Mouse (Mus musculus) spleen, adult 2 months (tissue): Measurements from ENCODE around the gene Hs2st1. TPM values are rescaled to one million over a fixed set of nuclear protein-coding genes. Genes with fewer than 3 reads are reported as not detected.

Experiments used
- DNase-seq, 2 experiments: peaks; one replicate each; pipeline versions ENCODE4 v3.0.0 to v3.0.0-alpha.2; 2012 to 2021; ENCODE audit warnings: low spot score in 2 of 2, low read depth in 1 of 2
- H3K27ac ChIP-seq: fragments of 200-500 bp; 2 replicates; pipeline ENCODE4 v1.5.1; 2012; ENCODE audit warnings: low read length, inconsistent platforms; ENCODE audit not compliant: insufficient read depth
- H3K27me3 ChIP-seq: fragments of 200-500 bp; 2 replicates; pipeline ENCODE4 v1.6.1; 2012; ENCODE audit warnings: mild to moderate bottlenecking, moderate library complexity, low read length, inconsistent platforms; ENCODE audit not compliant: control insufficient read depth, insufficient read depth
- H3K36me3 ChIP-seq: fragments of 200-500 bp; 2 replicates; pipeline ENCODE4 v1.6.1; 2012; ENCODE audit warnings: mild to moderate bottlenecking, low read length, inconsistent platforms; ENCODE audit not compliant: control insufficient read depth, insufficient read depth
- H3K4me1 ChIP-seq: fragments of 200-500 bp; 2 replicates; pipeline ENCODE4 v1.6.1; 2011; ENCODE audit warnings: inconsistent platforms; ENCODE audit not compliant: control insufficient read depth, insufficient read depth, insufficient read length
- H3K4me3 ChIP-seq: fragments of 200-500 bp; 2 replicates; pipeline ENCODE4 v1.5.1; 2011; ENCODE audit warnings: mild to moderate bottlenecking, inconsistent platforms; ENCODE audit not compliant: insufficient read depth, insufficient read length; ENCODE audit errors: extremely low read depth
- CTCF ChIP-seq: fragments of 200-500 bp; IDR thresholded peaks from 2 replicates; pipeline ENCODE4 v1.5.1; 2011; ENCODE audit warnings: mild to moderate bottlenecking, inconsistent platforms; ENCODE audit not compliant: insufficient read depth, insufficient read length, insufficient replicate concordance; ENCODE audit errors: extremely low read depth
- POLR2A ChIP-seq: fragments of 200-500 bp; IDR thresholded peaks from 2 replicates; pipeline ENCODE4 v1.6.1; 2011; ENCODE audit warnings: low read depth, low read length, inconsistent platforms
- WGBS: fragments of 180-500 bp; shearing (Covaris S2); methylation state at CpG from one replicate; pipeline ENCODE4 v1.1.7; 2018; 5-methylcytosine and 5-hydroxymethylcytosine counted together
- polyA plus RNA-seq: library from polyadenylated mRNA; depleted of rRNA; stranded (reverse); fragments of >200 nt; gene quantifications from 2 replicates; pipeline ENCODE4 v1.2.3, GENCODE M21; 2012

Gene Hs2st1
- polyA plus RNA-seq, 1 experiment = 1.5 TPM

DNA sequence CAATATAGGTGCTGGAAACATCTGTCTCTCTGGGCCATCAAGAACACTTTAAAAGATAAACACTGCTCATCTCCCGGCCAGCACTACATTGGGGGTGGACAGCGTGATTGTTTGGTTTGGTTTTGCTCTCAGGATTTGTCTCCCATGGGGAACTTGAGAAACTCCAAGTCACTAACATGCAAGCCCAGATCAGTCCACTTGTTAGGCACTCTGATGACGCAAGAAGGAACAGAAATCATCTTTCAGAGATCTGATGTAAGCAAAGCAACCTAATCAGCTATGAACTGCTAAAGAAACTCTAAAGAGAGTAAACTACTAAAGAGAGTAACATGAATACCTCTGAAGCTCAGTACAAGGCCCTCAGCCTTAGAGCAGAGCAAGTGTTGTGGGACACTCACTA lies 33.6 kb upstream of the Hs2st1 start:
- 84% methylated on average over 3 of the region's 3 CpGs for WGBS
- no peak overlapping the region for H3K27ac ChIP-seq
- no peak for DNase-seq
- no peak overlapping the region for H3K4me3 ChIP-seq
- H3K27me3 ChIP-seq = no peaks in the 10 kb centered on the region
- peaks cover 2% of the 10 kb centered on the region for H3K36me3 ChIP-seq
- H3K4me1 ChIP-seq = no peaks in the 10 kb centered on the region
- TF ChIP-seq POLR2A = no peak
- TF ChIP-seq CTCF = no peak

DNA sequence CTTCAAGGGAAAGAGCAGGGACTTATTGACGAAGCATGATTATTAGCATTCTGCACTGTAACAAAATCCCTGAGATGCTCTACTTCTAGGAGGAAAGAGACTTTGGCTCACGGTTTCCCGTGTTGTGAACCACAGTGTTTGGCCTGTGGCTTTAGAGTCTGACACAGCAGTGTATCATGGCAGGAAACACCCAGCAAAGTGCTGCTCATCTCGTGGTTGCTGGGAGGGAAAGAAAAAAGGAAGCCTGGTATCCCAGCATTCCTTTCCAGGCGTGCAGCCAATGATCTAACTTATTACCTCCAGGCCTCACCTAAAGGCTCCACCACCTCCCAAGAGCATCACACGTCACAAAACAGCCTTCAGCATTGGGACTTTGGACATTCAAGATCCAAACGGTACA lies 32.8 kb upstream of the Hs2st1 start:
- Histone ChIP-seq H3K4me3 (no peak overlapping the region), H3K36me3 (peaks cover 6% of the 10 kb centered on the region), H3K27me3 (no peaks in the 10 kb centered on the region), H3K4me1 (no peaks in the 10 kb centered on the region), H3K27ac (no peak overlapping the region)
- TF ChIP-seq CTCF (no peak), POLR2A (no peak)
- DNase-seq = no peak
- 62% methylated on average over 7 of the region's 7 CpGs for WGBS

DNA sequence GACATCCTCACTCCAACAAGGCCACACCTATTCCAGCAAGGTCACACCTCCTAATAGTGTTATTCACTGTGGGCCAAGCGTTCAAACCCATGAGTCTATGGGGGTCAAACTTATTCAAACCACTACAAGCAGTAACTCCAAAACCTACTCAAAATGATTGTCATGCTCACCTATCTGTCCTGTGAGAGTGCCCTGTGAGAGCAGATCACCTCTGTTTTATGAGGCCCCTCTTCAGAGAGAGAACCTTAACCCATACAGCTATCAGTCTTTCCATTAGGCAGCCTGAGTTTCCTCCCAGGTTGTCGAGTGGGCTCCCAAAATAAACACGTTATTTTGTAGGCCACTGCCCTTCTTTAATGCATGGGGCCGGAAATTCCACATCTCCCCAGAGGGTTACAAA lies 32.4 kb upstream of the Hs2st1 start:
- H3K4me1 ChIP-seq = no peaks in the 10 kb centered on the region
- no peaks in the 10 kb centered on the region for H3K27me3 ChIP-seq
- H3K27ac ChIP-seq = no peak overlapping the region
- DNase-seq = no peak
- peaks cover 6% of the 10 kb centered on the region for H3K36me3 ChIP-seq
- no peak overlapping the region for H3K4me3 ChIP-seq
- WGBS = 82% methylated on average over 4 of the region's 4 CpGs
- TF ChIP-seq POLR2A = no peak
- TF ChIP-seq CTCF = no peak

DNA sequence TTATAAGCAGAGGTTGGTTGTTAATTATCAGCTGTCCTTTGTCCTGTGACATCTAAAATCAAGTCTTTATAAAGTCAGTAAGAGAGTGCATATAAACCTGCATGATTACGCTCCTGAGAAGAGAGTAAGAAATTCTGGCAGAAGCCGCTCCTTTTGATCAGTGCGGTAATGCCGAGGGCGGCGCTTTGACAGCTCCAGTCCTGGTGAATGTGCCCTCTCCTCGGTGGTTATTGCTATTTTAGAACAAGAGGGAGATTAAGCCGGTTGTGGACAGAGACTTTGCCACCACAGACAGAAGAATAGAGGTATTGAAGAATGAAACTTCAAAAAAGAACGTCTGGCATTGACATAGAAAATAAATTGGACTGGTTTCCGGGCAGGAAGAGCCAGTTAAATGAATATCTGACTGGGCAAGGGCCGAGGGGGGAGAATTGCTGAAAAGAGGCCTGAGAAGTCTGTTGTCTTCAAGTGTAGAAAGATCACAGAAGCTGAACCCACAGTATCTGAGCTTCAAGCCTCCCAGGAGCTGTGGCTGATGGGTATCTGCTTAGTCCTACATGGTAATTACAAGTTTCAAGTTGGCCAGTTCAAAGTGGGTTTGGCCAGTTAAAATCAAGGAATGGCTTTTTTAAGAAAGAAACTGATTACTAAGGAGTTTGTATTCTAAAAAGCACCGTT lies 27.9 kb upstream of the Hs2st1 start:
- H3K27me3 ChIP-seq = no peaks in the 10 kb centered on the region
- H3K36me3 ChIP-seq = peaks cover 11% of the 10 kb centered on the region
- H3K4me1 ChIP-seq = no peaks in the 10 kb centered on the region
- no peak overlapping the region for H3K4me3 ChIP-seq
- WGBS = 91% methylated on average over 12 of the region's 12 CpGs
- H3K27ac ChIP-seq = no peak overlapping the region
- no peak for TF ChIP-seq CTCF
- no peak for TF ChIP-seq POLR2A
- DNase-seq = no peak

DNA sequence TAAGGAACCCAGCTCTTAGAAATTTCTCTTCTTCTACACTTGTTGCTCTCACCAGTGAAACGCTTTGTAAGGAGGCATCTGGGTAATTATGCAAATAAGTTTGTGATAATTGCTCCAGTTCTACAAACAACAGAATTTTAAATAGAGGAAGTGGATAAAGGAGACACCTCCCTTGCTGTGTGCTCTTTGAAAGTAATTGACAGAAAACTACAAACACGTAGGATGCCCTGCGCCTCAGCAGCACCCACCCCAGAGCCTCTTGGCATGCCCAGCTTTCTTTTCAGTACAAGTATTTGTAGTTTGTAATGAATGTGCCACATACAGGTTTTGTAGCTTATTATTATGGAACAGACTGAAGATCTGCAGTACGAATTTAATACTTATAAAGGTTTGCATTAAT lies 27.1 kb upstream of the Hs2st1 start:
- no peak for DNase-seq
- 86% methylated on average over 4 of the region's 4 CpGs for WGBS
- peaks cover 11% of the 10 kb centered on the region for H3K36me3 ChIP-seq

DNA sequence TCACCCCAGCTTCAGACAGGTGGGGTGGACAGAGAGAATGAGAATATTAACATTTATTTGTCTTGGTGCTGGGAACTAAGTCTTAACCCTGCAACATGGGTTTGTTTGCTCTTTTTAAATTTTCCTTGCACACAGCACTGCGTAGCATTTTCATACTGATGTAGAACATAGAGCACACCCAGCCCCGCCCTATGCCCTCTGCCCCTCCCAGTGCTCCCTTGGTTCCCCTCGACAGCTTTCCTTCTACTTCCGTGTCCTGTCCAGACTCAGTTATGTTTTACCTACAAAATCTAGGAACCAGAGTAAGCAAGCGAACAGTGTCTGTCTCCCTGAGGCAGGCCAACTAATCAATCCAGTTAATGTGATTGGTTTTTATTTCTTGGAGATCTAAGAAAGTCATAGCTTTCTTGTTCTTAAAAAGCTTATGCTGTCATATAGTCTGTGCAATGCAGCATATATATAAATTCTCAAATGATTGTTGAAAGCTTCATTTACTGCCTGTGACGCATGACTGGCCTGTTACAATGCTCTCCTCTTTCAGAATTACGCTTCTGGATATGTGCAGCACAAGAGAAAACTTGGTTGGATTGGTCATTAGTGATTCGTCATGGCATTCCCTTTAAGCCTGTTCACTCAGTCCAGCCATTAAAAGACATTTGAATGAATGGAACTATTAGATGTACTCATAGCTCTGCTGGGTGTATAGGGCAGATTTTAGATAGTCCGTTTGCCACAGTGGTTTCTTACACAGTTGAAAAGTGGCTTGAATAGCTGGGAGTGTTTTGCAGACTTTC lies 23.2 kb upstream of the Hs2st1 start:
- WGBS = 89% methylated on average over 9 of the region's 9 CpGs
- H3K36me3 ChIP-seq = peaks cover 17% of the 10 kb centered on the region
- H3K4me3 ChIP-seq = no peak overlapping the region

More for the DNA sequence above, 27.1 kb upstream of the Hs2st1 start:
- Histone ChIP-seq H3K27ac (no peak overlapping the region), H3K4me3 (no peak overlapping the region), H3K27me3 (no peaks in the 10 kb centered on the region), H3K4me1 (no peaks in the 10 kb centered on the region)
- no peak for TF ChIP-seq CTCF
- TF ChIP-seq POLR2A = no peak

More for the DNA sequence above, 23.2 kb upstream of the Hs2st1 start:
- Histone ChIP-seq H3K4me1 (0 out of 2 replicates have a peak, but pooled peaks cover 2% of the 10 kb centered on the region), H3K27ac (no peak overlapping the region), H3K27me3 (no peaks in the 10 kb centered on the region)
- TF ChIP-seq POLR2A = no peak
- TF ChIP-seq CTCF = no peak
- DNase-seq = no peak
